Mouse (Mus musculus) G1E (cell line): ENCODE measurements around the gene Amotl2.

Experiments used
- CTCF ChIP-seq: IDR thresholded peaks from 2 replicates; pipeline ENCODE4 v1.5.1; 2012; ENCODE audit warnings: low read depth, low read length, inconsistent platforms, mixed read lengths
- GATA1 ChIP-seq: IDR thresholded peaks from 2 replicates; pipeline ENCODE4 v1.6.1; 2012; ENCODE audit warnings: borderline replicate concordance, low read length, inconsistent platforms, mixed read lengths
- GATA2 ChIP-seq: IDR thresholded peaks from 2 replicates; pipeline ENCODE4 v1.6.1; 2012; ENCODE audit warnings: low read depth, low read length, inconsistent platforms, borderline replicate concordance
- POLR2AphosphoS5 ChIP-seq: IDR thresholded peaks from 2 replicates; pipeline ENCODE4 v1.6.1; 2012; ENCODE audit warnings: low read depth, low read length, inconsistent platforms; ENCODE audit not compliant: insufficient replicate concordance
- TAL1 ChIP-seq: conservative IDR thresholded peaks from 2 replicates; pipeline ENCODE4 v1.6.1; 2012; ENCODE audit warnings: low read depth, low read length, inconsistent platforms, mixed read lengths

DNA sequence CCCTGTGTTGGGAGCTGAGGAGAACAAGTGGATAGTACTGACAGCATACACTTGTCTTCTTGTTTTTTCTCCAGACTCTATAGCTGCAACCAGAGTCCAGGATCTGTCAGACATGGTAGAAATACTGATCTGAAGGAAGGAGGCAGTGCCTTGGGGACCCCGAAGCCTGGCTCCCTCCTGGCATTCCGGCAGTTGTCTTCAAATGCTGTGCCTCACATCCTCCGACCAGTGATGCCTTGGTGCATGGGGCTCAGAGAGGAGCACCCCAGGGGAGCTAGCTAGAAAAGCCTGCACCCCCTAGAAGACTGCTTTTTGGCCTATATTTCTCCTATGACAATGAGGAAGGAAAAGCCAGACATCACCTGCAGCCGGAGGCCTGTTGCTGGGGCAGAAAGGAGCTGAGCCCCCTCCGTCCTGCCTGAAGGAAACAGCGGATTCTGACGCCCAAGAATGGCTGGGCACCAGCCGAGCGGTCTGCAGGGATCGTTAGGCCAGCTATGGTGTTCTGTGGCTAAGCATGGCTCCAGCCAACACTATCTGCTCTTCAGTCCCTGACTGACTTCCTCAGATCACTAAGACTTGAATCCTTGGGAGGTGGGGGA lies 15.2 kb downstream of the Amotl2 start:
- no peak for TF ChIP-seq CTCF
- no peak for TF ChIP-seq POLR2AphosphoS5
- TF ChIP-seq GATA2, result no peak
- no peak for TF ChIP-seq GATA1
- TF ChIP-seq TAL1, result no peak
